Mouse (Mus musculus) adrenal gland, adult 2 months (tissue): ENCODE results near the gene Nrg3. TPM values are rescaled to one million over a fixed set of nuclear protein-coding genes. Genes with fewer than 3 reads are reported as not detected.
"Not testable (repeated sequence)": the region's sequence is repeated elsewhere in the genome, so short reads cannot be mapped to it uniquely, and the experiment has no call there.

Experiments
- DNase-seq: peaks from one replicate; pipeline ENCODE4 v3.0.0; 2021
- polyA plus RNA-seq: library from polyadenylated mRNA; depleted of rRNA; stranded (reverse); fragments of >200 nt; gene quantifications from 2 replicates; pipeline ENCODE4 v1.2.3, GENCODE M21; 2012
- total RNA-seq, 2 experiments: library from RNA; stranded (reverse); gene quantifications; 2 replicates each; pipeline ENCODE4 v1.2.3; 2021

Nrg3 gene
- total and polyA plus RNA-seq, 3 experiments = 3.7 to 7.1 (median 4.0) TPM

DNA sequence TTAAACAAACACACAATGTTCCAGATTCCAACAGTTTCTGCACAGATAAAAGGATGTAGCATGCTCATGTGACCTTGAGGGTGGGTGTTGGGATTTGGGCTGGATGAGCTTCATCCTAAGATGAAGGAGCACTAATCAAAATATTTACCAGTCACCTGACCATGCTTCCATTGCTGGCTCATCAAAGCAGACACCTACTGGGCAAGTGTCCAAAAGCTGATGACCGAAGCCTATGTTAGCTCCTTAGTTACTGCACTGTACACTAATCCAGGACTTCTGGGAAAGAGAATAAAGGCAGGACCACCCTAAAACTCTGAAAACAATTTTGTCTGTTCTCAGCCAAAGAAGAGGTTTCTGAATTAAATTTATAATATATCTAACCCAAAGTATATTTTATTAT is 261.4 kb downstream of the Nrg3 start:
- DNase-seq = no peak

DNA sequence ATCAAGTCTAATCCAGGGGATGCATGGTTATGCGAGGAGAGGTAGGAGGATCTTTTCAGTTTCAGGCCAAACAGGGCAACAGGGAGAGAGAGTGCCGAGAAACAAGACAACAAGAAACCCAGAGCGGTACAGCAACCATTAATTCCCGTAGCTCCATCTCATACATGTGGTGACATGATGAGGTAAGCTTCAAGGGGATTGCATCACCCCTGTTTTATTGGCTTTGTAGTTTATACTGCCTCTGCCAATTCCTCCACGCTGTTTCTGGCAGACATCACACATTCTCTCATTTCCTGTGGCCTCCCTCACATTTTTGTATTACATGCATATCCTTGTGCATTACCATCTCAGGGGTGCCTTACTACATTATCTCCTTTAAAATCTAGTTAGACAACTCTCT is 280.9 kb downstream of the Nrg3 start:
- no peak for DNase-seq

DNA sequence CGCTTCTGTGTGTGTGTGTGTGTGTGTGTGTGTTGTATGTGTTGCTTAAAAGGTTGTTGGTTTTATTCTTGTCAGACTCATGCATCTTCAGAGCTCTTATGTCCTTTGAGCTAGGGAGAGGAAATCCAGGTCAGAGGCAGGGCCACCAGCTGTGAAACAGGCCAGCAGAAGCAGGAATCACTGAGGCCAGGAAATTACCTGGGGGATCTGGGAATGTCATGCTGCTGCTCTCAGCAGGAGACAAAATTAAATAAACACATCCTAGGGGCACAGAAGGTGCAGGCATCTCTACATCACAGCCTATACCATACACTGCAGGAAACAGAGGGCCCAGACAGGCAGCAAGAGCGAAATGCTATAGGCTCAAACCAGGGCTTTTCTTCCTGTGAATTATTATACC is 299.2 kb downstream of the Nrg3 start:
- no peak for DNase-seq

DNA sequence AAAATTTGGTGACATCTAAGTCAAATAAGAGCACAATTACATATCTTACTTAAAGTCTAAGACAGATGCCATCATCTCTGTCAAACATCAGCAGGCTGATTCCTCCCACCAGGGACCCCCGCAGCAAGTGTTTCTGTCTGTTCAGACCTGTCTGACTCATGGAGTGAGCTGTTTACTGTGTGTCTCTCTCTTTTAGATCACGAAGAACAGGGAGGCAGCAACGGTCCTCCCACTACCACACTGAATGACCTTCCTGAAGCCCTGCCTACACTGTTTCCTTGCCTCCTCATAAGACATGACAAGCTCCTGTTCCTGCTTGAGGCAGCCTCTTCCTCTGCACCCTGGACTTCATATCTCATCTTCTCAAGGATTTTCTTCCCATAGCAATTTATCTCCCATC is 312.7 kb downstream of the Nrg3 start:
- DNase-seq = no peak

DNA sequence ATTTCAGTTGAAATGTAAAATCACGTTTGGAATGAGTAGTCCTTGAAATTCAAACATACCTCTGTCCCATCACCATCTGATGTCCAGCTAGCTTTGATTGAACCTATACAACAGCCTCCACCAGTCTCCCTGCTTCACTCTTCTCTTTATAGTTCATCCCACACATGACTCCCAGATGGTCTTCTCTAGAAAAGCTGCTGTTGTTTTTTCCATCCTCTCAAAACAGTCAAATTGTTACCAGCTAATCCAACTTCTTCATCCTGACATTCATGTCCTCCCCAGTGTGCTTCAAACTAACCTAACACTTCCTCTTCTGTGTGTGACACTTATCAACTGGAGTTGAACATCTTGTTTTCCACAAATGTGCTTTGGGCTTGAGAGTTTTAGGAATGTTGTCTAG is 317.4 kb downstream of the Nrg3 start:
- no peak for DNase-seq

DNA sequence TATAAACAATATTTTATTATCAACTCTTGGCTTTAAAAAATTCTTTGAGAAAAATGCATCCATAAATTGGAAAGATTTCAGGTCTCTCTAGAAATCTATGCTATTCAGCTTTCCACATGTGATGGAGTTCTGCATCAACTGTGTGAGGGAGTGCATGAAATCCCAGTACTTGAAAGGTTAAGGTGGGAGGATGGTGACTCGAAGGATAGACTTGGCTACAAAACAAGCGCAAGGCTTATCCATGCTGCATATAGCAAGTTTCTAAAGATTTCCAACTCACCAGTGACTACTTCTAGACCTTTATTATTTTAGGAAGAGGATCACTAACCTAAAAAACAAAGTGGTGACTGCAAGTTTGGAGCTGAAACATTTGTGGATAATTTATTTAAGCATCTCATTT is 343.1 kb downstream of the Nrg3 start:
- DNase-seq = no peak

DNA sequence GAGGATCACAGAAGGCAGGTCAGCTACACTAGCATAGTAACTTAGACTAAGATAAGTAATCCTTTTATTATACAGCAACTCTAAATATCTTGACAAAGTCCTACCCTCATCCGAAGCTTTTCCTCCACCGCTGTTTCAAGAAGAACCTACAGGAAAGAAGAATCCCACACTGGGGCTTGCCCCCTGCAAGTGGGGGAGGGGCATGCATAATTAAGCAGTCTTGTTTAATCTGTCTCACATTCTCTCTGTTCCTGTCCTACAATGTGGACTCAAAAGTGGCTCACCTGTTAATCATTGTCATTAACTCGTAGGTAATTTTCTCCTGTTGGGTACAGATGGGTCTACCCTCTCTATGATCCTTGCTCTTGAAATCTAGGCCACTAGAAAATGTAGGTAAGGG is 354.9 kb downstream of the Nrg3 start:
- DNase-seq = no peak

DNA sequence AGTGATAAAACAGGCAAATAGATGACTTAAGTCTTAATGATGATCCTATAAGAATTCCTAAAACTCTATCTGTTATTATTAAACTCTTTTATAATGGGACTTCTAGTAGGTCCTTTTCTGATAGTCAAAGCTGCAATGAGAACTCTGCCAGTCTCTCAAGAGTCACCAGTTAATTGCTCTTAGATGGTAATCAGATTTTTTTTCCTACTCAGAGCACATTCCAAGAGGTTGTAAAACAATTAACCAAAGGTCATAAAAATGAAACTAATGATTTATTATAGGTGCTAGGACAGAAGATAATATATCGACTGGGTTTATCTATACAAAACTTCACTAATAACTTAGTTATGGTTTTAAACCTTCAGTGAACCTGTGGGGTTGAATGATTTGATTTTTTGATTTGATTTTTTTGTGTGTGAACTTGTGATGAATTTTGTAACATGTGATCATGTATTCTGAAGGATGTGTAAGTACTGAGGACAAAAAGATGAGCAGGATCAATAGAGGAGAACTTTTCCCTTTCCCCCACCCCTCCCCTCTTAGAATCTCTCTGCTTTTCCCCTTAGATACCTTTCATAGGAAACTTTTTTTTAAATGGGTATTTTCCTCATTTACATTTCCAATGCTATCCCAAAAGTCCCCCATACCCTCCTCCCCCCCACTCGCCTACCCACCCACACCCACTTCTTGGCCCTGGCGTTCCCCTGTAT is 356.2 kb downstream of the Nrg3 start:
- not testable (repeated sequence) for DNase-seq

DNA sequence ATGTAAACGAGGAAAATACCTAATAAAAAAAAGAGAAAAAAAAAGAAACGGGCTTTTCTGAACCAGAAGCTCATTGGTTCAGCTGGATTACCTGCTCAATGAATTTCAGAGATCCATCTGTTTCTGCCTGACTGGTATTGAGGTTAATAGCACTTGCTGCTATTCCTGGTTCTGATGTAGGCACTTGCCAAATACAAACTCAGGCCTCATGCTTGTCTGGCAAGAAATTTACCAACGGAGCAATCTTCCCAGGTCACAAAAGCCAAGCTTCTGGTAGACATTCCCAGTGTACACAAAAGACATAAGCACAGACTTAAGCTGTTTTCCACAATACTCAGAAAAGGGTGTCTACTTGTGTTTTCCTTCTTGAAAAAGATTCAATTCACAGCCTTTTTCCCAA is 363.3 kb downstream of the Nrg3 start:
- no peak for DNase-seq

DNA sequence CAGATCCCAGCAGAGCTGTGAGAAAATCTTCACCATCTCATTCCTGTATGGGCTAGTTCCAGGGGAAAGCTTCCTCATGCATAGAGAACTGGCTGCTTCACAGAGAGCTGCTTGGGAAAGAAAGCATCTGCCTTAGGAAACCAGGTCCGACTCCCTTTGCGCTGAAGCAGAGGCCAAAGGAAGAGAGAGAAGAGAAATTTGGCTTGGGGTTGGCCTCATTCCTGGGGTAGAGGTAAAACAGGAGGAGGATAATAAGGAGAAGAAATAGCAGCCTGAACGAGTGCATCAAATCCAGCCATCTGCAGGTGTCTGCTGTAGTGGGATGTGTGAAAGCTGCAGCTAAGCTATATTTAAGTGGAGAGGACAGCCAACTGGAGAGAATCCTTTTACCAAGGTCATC is 366.1 kb downstream of the Nrg3 start:
- no peak for DNase-seq

DNA sequence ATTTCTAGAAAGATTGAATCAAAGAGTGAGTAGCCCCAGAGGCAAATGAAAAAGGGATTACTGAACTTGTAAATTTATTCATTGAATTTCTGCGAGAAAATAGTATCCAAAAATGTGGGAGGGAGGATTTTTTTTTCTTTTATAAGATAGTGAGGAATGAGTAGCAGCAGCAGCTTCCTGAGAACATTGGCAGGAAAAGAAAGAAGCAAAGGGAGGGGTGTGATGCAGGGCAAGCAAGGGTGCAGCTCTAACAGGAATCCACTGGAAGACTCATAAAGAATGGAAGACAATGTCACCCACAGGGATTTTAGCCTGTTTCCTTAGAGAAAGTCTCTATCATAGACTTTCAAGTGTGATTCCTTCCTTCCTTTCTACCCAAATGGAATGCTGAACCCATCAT is 377.7 kb downstream of the Nrg3 start:
- no peak for DNase-seq

DNA sequence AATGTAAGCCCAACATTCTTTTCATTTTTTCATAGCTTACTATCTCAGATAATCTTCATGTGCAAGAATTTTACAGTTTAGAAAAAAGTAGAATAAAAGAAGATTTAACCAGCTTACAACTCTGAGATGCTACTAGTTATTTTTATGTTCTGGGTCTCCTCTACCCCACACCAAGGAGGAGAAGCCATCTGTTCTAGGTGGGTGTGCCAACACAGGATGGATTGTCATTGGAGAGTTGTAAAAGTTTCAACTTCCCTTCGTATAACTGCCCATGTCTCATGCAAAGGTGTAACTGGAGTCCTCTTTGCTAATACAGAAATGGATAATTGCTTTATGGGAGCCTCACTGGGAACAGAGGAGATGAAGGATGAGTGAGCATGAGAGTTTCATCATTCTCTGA is 393.4 kb downstream of the Nrg3 start:
- no peak for DNase-seq

DNA sequence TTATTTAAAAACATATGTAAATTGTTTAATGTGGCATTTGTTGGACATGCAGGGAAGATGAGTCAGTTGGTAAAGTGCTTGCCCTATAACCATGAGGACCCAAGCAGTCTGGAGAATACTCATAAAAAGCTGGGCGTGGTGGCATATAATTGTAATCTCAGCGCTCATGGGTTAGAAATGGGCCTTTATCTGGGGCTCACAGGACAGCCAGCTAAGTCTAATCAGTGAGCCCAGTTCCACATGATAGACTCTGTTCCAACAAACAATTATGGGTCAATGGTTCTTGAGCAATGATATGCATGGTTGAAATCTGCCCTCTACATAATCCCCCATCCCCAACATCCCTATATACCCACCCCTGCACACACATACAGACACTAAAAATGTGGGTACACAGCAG is 421.3 kb downstream of the Nrg3 start:
- no peak for DNase-seq

DNA sequence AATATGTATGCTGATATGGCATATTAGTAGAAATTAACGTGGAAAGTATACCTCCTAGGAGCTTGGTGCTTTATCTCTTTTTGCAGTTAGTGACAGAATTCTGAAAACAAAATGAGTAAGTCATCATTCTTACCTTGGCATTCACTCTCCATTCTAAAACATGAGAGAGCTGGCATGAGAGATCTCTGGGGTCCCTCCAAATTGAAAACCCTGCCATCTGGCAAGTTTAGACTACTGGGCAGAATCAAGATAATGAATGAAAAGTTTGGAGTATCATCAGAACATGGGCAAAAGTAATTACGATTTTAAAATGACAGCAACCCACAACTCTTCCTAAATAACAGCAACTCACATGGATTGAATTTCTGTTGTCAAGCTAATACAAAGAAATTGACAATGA is 423.9 kb downstream of the Nrg3 start:
- DNase-seq = no peak

DNA sequence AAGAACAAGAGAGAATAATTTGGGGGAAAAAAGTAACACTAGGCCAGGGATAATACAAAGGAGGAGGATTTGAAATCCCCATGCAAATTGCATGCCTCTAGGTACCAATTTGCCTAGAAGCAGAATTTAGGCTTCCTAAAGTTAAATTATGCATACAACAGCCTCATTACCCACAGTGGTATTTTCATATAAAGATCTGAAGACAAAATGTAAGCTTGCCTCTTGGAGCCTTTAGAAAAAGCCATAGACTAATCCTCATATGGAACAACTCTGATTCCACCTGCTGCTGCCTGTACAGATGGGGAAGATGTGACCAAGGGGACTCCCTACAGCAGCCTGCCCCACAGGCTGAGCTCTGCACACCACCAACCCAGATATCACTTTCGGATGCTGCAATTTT is 428.6 kb downstream of the Nrg3 start:
- no peak for DNase-seq

DNA sequence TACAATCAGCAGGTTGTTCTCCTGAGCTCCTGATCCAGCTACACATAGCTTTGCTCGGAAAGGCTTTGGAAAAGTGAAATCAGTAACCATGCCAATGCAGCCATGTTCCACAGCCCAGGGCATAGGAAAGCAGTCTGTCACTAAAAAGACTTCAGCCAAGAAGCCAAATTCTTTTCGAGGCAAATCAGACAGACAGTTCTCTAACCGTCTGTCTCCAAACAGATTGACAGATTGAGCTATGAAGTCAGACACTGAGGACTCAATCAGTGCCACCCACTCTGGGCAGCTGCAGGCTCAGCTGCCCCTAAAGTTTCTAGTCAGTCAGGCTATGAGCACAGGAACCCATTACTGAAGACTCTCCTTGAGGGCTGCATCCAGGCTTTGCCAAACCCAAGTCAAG is 429.1 kb downstream of the Nrg3 start:
- DNase-seq = no peak

DNA sequence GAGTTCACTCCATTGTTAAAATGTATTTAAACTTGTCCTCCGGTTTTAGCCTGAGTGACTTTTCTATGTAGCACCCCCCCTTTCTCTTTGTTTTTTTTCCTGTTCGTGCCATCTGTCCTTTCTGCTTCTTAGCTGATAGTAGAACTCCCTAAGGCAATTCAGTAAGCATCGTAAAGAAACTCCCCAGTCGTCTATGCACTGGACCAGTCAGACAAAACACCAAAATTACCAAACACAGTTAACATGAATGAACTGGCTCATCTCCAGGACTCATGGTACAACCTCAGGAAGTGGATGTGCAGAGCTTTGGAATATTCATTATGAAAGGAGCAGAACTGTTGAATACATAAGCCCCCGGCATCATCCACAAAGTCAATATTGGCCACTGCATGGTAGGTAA is 429.5 kb downstream of the Nrg3 start:
- DNase-seq = no peak

DNA sequence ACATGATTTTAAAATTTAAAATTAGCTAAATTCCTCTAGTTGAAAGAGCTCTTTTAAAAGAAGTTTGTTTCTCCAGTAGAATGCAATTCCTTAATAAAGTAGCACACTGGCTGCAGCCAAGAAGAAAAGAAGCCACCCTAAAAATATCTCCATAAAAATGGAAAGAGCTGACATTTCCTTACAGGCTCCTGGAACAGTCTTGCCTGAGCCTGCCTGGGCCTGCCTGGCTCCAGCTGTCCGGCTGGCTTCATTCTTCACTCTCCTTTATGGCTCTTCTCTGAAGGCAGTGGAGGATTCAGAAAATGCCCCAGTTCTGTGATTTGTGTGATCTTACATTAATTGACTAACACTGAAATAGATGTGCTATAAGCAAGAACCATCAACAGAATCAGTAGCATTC is 433.8 kb downstream of the Nrg3 start:
- DNase-seq = no peak

DNA sequence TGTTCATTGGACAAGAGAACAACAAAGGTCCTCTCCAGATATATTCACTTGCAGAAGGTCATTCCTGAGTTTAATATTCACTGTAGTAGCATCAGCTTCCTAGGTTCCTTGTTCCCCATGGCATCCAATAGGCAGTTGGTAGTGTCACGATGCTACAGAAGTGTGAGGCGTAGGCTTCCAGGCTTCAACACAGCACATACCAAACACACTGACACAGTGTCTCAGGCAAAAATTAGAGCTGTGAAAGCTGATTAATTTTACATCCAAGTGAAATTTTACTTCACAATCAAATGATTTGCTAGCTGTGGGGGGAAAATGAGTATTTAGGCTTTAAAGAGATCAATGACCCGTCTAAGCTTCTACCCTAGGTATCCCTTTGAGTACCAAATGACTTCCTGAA is 438.4 kb downstream of the Nrg3 start:
- DNase-seq = no peak

DNA sequence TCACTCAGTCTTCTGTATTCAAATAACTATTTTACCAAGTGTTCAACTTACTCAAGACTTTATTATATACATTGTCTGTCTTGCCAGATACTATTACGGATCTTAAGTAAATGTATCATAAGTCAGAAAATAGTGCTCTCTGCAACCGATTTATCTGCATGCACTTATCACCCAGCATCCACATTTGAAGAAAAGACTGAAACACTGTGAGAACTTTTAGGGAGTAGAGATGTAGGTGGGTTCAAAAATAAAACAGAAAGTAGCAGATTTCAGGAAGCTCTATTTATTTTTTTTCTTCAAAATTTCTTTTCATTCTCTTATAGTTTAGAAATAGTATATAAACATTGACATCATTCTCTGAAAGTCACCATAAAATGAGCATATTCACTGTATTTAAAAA is 449.8 kb downstream of the Nrg3 start:
- DNase-seq = no peak

DNA sequence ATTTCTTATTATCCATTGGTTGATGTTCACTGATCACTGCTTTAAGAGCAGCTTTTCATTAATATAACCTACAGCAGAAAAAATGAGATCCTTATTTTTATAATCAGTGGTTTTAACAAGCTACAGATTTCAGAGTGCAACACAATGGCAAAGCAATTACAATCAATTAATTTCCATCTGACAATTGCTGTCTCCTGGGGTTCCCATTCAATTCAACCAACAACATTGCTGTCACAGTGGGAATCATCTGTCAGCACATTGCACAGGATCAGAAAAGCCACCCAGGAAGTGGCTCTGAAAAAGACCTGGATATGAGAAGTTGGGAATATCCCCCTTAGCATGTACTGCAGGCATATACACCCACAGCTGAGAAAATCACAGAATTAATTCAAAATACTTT is 458.8 kb downstream of the Nrg3 start:
- DNase-seq = no peak

DNA sequence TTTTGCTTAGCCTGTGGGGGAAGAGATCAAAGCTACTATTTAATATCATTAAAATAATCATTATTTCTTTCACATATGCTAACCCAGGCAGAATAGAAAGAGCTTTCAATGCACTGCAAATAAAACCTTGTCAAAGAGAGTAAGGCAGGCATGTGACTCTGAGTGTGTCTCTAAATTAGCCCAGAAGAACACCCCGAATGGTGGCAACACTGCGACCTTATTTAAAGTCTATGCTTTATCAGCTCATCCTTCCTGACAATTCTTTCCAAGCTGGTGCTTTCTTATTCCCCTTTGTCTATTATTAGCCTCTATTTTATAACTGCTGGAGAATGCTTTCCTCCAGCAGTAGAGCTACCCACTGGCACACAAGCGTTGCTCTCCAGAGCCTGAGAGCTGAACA is 475.0 kb downstream of the Nrg3 start:
- no peak for DNase-seq

DNA sequence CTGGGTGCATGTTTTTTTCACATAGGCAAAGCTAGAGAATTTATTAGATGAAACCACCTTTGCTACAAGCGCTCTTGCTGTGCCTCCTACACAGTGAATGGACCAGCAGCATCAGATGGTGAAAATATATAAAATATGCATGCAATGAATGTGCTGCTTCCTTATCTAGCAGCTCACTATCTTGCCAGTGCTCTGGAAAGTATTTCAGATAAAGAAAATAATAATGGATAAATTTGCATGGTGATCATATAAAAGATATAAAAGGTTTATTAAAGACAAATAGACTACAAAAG is 480.4 kb downstream of the Nrg3 start:
- DNase-seq = no peak

DNA sequence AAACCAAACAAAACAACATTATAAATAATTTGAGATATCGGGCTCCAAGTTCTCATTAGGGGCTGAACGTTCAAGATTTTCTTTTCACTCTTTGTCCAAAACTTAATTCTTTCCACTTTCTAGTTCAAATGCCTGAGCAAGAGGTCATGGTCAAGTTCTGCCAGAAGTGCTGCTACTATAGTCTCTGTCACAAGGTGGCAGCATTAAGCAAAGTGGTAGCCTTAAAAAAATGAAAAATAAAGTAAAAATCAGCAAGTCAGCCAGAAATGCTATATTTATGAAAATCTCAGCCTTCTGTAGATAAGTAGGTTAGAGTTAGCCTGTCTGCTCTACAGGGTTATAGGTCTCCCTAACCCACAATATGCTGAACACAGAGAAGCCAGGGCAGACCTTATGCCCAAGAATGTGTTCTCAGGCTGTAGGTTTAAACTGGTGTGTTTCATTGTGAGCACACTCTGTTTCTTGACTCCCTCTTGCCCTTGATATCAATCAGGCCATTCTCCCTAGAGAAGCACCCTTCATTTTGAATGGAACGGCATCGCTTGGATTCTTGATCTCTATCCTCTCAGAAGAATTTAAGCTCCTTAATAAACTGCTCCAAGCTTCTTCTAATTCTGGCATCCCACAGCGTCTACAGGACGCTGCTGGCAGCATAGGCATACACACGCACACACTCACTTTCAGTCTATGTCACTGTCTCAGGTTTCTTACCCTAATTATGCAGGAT is 480.9 kb downstream of the Nrg3 start:
- DNase-seq = no peak

DNA sequence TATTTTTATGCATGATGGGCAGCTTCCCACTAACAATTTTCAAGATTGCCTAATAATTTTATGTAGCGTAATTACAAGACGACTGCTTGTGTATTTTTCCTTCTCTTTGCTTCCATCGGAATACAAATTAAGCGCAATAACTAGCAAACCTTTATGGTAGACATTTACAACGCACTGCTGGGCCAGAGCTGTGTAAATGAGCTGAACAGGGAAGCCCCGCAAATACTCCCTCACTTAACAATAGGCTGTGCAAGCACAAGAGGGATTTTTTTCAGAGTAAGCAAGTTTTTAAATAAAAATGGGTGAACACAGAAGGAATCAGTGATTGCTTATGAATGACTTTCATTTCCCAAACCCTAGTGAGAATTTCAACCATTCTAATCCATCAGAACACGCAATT is 513.5 kb downstream of the Nrg3 start:
- no peak for DNase-seq
